9 mouse cellular contexts compared by ENCODE assay signal in genomic region chr2:118677817-118678216, GRCm38 (mm10). TPM values are rescaled to one million over a fixed set of nuclear protein-coding genes. Genes with fewer than 3 reads are reported as not detected.
A peak's percentile ranks its signal among the peaks of the same experiment; 100 is the strongest.
DNase-seq lines count a peak whose midpoint lies in the region; ATAC-seq lines count a peak whose summit lies in the region.
"Had no signal": no experiment of that assay in that cellular context is flagged by ENCODE, and none has a peak within 500 bp of the region (broad histone marks: within the 10 kb centered on the region; RNA-seq: fewer than 3 reads in every experiment).

No protein-coding gene starts in this region.

- intact Hi-C loops in left cerebral cortex, postnatal 36 days (cut with DNase I): no loop called here

- H3K4me2 ChIP-seq in hindbrain, embryonic 11.5 days (replicated peaks; ENCODE audit: low read depth, low read length): peak overlapping the region; percentile 95
- peak overlapping the region; percentile 89 for H3K4me2 ChIP-seq in lung, embryonic 16.5 days (ENCODE audit: low read depth, low read length)

- H3K36me3 ChIP-seq in hindbrain, embryonic 11.5 days (ENCODE audit: control insufficient read depth, insufficient read depth, low read length): no peaks in the 10 kb centered on the region
- H3K36me3 ChIP-seq in lung, embryonic 16.5 days (ENCODE audit: control insufficient read depth, insufficient read depth, low read length): no peaks in the 10 kb centered on the region

- peaks cover 51% of the 10 kb centered on the region for H3K27me3 ChIP-seq in hindbrain, embryonic 11.5 days (ENCODE audit: control insufficient read depth, insufficient read depth, low read length)
- peaks cover 41% of the 10 kb centered on the region for H3K27me3 ChIP-seq in lung, embryonic 16.5 days (ENCODE audit: control insufficient read depth, insufficient read depth, low read depth, low read length)

- ATAC-seq in frontal cortex, adult (ENCODE audit: low TSS enrichment): peak; percentile 31; the same call in 1 of the 2 replicates
- no peak for ATAC-seq in hindbrain, embryonic 11.5 days (ENCODE audit: low FRiP score)
- ATAC-seq in lung, embryonic 16.5 days (ENCODE audit: low read depth): peak; percentile 12
- no peak for ATAC-seq in monocyte, adult 5-6 weeks (replicated peaks; ENCODE audit: insufficient number of reproducible peaks, low FRiP score, low TSS enrichment, poor library complexity, severe bottlenecking)

- H3K9ac ChIP-seq in hindbrain, embryonic 11.5 days (ENCODE audit: low read depth, low read length): peak overlapping the region; percentile 45; the same call in 1 of the 2 replicates
- peak overlapping the region; percentile 66 for H3K9ac ChIP-seq in lung, embryonic 16.5 days (ENCODE audit: low read length)

- peaks cover 5% of the 10 kb centered on the region; the same call in 1 of the 2 replicates for H3K4me1 ChIP-seq in hindbrain, embryonic 11.5 days (replicated peaks; ENCODE audit: control insufficient read depth, insufficient read depth, low read length)
- peaks cover 14% of the 10 kb centered on the region for H3K4me1 ChIP-seq in lung, embryonic 16.5 days (replicated peaks; ENCODE audit: control insufficient read depth, insufficient read depth, low read length)

- H3K27ac ChIP-seq in hindbrain, embryonic 11.5 days (ENCODE audit: low read depth, low read length): no peak overlapping the region
- no peak overlapping the region for H3K27ac ChIP-seq in lung, embryonic 16.5 days (ENCODE audit: low read length)

- H3K4me3 ChIP-seq in hindbrain, embryonic 11.5 days (ENCODE audit: low read depth, low read length): peak overlapping the region; percentile 42
- peak overlapping the region; percentile 55 for H3K4me3 ChIP-seq in lung, embryonic 16.5 days (ENCODE audit: low read length)

- DNase-seq in frontal cortex, postnatal 10 days (ENCODE audit: low spot score in 2 of 2): no peak
- peak; percentile 67 for DNase-seq in c-Kit-positive CD71-positive TER-119-negative erythroid progenitor cells, embryonic 14.5 days (ENCODE audit: low read depth)
- DNase-seq in hindbrain, embryonic 11.5 days (ENCODE audit: low spot score): peak; percentile 30
- DNase-seq in left cerebral cortex, postnatal 36 days (ENCODE audit: low spot score in 2 of 2): no peak
- DNase-seq in adrenal gland, adult 18-20 months (ENCODE audit: low spot score in 2 of 2): no peak

- no peaks in the 10 kb centered on the region for H3K9me3 ChIP-seq in hindbrain, embryonic 11.5 days (ENCODE audit: control insufficient read depth, low read length)
- H3K9me3 ChIP-seq in lung, embryonic 16.5 days (ENCODE audit: control insufficient read depth, low read length): no peaks in the 10 kb centered on the region

- 13% methylated on average over 4 of the region's 4 CpGs for WGBS in hindbrain, embryonic 11.5 days
- 10% methylated on average over 4 of the region's 4 CpGs for WGBS in lung, embryonic 16.5 days

RNA-seq across cellular contexts. Expression of gene Pak6, which starts 14.7 kb away (rescaled TPM):
- polyA plus RNA-seq in hindbrain, embryonic 11.5 days (2014; fragmentation: Nextera tagmentation; extraction: Ambion mirVana): 1.5 and 2.0 TPM in 2 replicates
- 2.2 and 3.9 TPM in 2 replicates for polyA plus RNA-seq in lung, embryonic 16.5 days (2015; fragmentation: Nextera tagmentation; extraction: Ambion mirVana)
- total RNA-seq in monocyte, adult 5-6 weeks (2017): 0.21 TPM in 1 of 3 replicates, not detected in the others
- total RNA-seq in left cerebral cortex, postnatal 36 days (2021): 100 to 1,000 TPM in 1 of 2 experiments, 10 to 100 TPM in 1; 83.4 to 104 TPM
- 10 to 100 TPM; 11.5 to 19.4 TPM for total RNA-seq in adrenal gland, adult 18-20 months (2021)

RNA-seq across cellular contexts. Expression of gene Ankrd63, which starts 25.9 kb away (rescaled TPM):
- polyA plus RNA-seq in hindbrain, embryonic 11.5 days (2014; fragmentation: Nextera tagmentation; extraction: Ambion mirVana): not detected in 2 replicates
- polyA plus RNA-seq in lung, embryonic 16.5 days (2015; fragmentation: Nextera tagmentation; extraction: Ambion mirVana): 0.06 and 0.11 TPM in 2 replicates
- 0.58 TPM in 1 of 3 replicates, not detected in the others for total RNA-seq in monocyte, adult 5-6 weeks (2017)
- 10 to 100 TPM; 20.0 to 32.2 TPM for total RNA-seq in left cerebral cortex, postnatal 36 days (2021)
- total RNA-seq in adrenal gland, adult 18-20 months (2021): under 1 TPM; 0.06 to 0.40 TPM

RNA-seq across cellular contexts. Expression of gene Plcb2, which starts 50.4 kb away (rescaled TPM):
- polyA plus RNA-seq in hindbrain, embryonic 11.5 days (2014; fragmentation: Nextera tagmentation; extraction: Ambion mirVana): 0.32 and 0.43 TPM in 2 replicates
- 1.6 and 1.8 TPM in 2 replicates for polyA plus RNA-seq in lung, embryonic 16.5 days (2015; fragmentation: Nextera tagmentation; extraction: Ambion mirVana)
- total RNA-seq in monocyte, adult 5-6 weeks (2017): 32.8 to 44.3 TPM (median 36.3 TPM) in 3 replicates
- total RNA-seq in left cerebral cortex, postnatal 36 days (2021): 1 to 10 TPM; 2.4 to 3.4 TPM
- total RNA-seq in adrenal gland, adult 18-20 months (2021): 1 to 10 TPM; 2.5 to 2.8 TPM
- polyA plus RNA-seq: C2C12 had no signal

Comparison
In these comparisons a context has a peak if more than half of its experiments do, and no peak if none do; other contexts are left out.
1. ATAC-seq: peak in frontal cortex, adult (single experiment) and lung, embryonic 16.5 days (single experiment); none in hindbrain, embryonic 11.5 days (single experiment) and monocyte, adult 5-6 weeks (single experiment).
2. DNase-seq: peak in c-Kit-positive CD71-positive TER-119-negative erythroid progenitor cells, embryonic 14.5 days (single experiment) and hindbrain, embryonic 11.5 days (single experiment); none in frontal cortex, postnatal 10 days (0 of 2), left cerebral cortex, postnatal 36 days (0 of 2) and adrenal gland, adult 18-20 months (0 of 2).
3. RNA of gene Pak6, which starts 14.7 kb away (total RNA-seq): 83.4 to 104 TPM in left cerebral cortex, postnatal 36 days and 11.5 to 19.4 TPM in adrenal gland, adult 18-20 months; 0.21 TPM in monocyte, adult 5-6 weeks; every median in the first group is over 10 times any median in the second.
4. RNA of gene Ankrd63, which starts 25.9 kb away (total RNA-seq): 20.0 to 32.2 TPM in left cerebral cortex, postnatal 36 days; 0.06 to 0.40 TPM in adrenal gland, adult 18-20 months and 0.58 TPM in monocyte, adult 5-6 weeks; every median in the first group is over 10 times any median in the second.